Mouse (Mus musculus) G1E (cell line): Measurements from ENCODE around the gene Adap2. TPM values are rescaled to one million over a fixed set of nuclear protein-coding genes. Genes with fewer than 3 reads are reported as not detected.

Experiments used
- ATAC-seq: 2 replicates; pipeline ENCODE4 v1.8.0; 2016; ENCODE audit warnings: mild to moderate bottlenecking; ENCODE audit not compliant: insufficient number of reproducible peaks, poor library complexity, low FRiP score, severe bottlenecking; ENCODE audit errors: extremely low read depth
- DNase-seq: peaks from one replicate; pipeline ENCODE4 v3.0.0; 2012; ENCODE audit warnings: low spot score
- H3K27me3 ChIP-seq: 2 replicates; pipeline ENCODE4 v1.6.1; 2012; ENCODE audit warnings: mild to moderate bottlenecking, low read length, inconsistent platforms; ENCODE audit not compliant: insufficient read depth
- H3K36me3 ChIP-seq: replicated peaks from 2 replicates; pipeline ENCODE3; 2012; ENCODE audit warnings: mild to moderate bottlenecking, inconsistent platforms
- H3K4me1 ChIP-seq: 2 replicates; pipeline ENCODE4 v1.6.1; 2012; ENCODE audit warnings: low read depth, low read length, inconsistent platforms, mixed read lengths; ENCODE audit not compliant: insufficient read depth
- H3K4me3 ChIP-seq: 2 replicates; pipeline ENCODE4 v1.5.1; 2012; ENCODE audit warnings: low read depth, mild to moderate bottlenecking, inconsistent platforms, low read length, moderate library complexity, mixed read lengths
- H3K9me3 ChIP-seq: replicated peaks from 2 replicates; pipeline ENCODE4 v1.6.1; 2012; ENCODE audit warnings: inconsistent platforms
- CTCF ChIP-seq: IDR thresholded peaks from 2 replicates; pipeline ENCODE4 v1.5.1; 2012; ENCODE audit warnings: low read depth, low read length, inconsistent platforms, mixed read lengths
- GATA1 ChIP-seq: IDR thresholded peaks from 2 replicates; pipeline ENCODE4 v1.6.1; 2012; ENCODE audit warnings: borderline replicate concordance, low read length, inconsistent platforms, mixed read lengths
- GATA2 ChIP-seq: IDR thresholded peaks from 2 replicates; pipeline ENCODE4 v1.6.1; 2012; ENCODE audit warnings: low read depth, low read length, inconsistent platforms, borderline replicate concordance
- POLR2AphosphoS5 ChIP-seq: IDR thresholded peaks from 2 replicates; pipeline ENCODE4 v1.6.1; 2012; ENCODE audit warnings: low read depth, low read length, inconsistent platforms; ENCODE audit not compliant: insufficient replicate concordance
- TAL1 ChIP-seq: conservative IDR thresholded peaks from 2 replicates; pipeline ENCODE4 v1.6.1; 2012; ENCODE audit warnings: low read depth, low read length, inconsistent platforms, mixed read lengths
- polyA plus RNA-seq: library from polyadenylated mRNA; stranded (reverse); fragments of >175 nt; gene quantifications from 2 replicates; pipeline ENCODE4 v1.2.3, GENCODE M21; 2012
- total RNA-seq, 2 experiments: library from RNA; stranded (forward) in 1 of 2; stranded (reverse) in 1 of 2; fragments of 200-1000 nt in 1 of 2; fragments of >200 nt in 1 of 2; fragmentation: Nextera tagmentation in 1 of 2; gene quantifications; 2 replicates each; pipeline ENCODE4 v1.2.3; 2014 to 2017

Gene Adap2
- total and polyA plus RNA-seq, 3 experiments: not detected

- H3K4me3 ChIP-seq: no peak overlapping the region
- H3K9me3 ChIP-seq: no peaks in the 10 kb centered on the region
- peaks cover 9% of the 10 kb centered on the region for H3K4me1 ChIP-seq
- peaks cover 73% of the 10 kb centered on the region for H3K36me3 ChIP-seq
- no peaks in the 10 kb centered on the region for H3K27me3 ChIP-seq
- no peak for TF ChIP-seq TAL1
- no peak for TF ChIP-seq GATA2
- no peak for TF ChIP-seq GATA1
- TF ChIP-seq POLR2AphosphoS5: no peak
- no peak for TF ChIP-seq CTCF
- DNase-seq: no peak
- ATAC-seq: no peak
These were observed 61.4 kb downstream of the Adap2 start for GRCm38 (mm10) chr11:80215291-80215690.

GRCm38 (mm10) chr11:80218657-80219293 lies 64.9 kb downstream of the Adap2 start:
- Histone ChIP-seq H3K9me3 (no peaks in the 10 kb centered on the region), H3K36me3 (peaks cover 79% of the 10 kb centered on the region), H3K27me3 (no peaks in the 10 kb centered on the region), H3K4me1 (no peaks in the 10 kb centered on the region), H3K4me3 (no peak overlapping the region)
- TF ChIP-seq GATA2: no peak
- no peak for TF ChIP-seq TAL1
- TF ChIP-seq GATA1: no peak
- TF ChIP-seq CTCF: no peak
- TF ChIP-seq POLR2AphosphoS5: no peak
- ATAC-seq (no peak), DNase-seq (no peak)

Other genes starting within 250 kb of the Adap2 start
- gene Utp6, start 191.7 kb upstream of the Adap2 start, total RNA-seq (2014; fragmentation: Nextera tagmentation): 41.9 and 65.5 TPM in 2 replicates
- 118 and 126 TPM in 2 replicates for gene Utp6, start 191.7 kb upstream of the Adap2 start, total RNA-seq (2017)
- gene Utp6, start 191.7 kb upstream of the Adap2 start, polyA plus RNA-seq: 3.5 and 6.2 TPM in 2 replicates
- gene Suz12, start 161.0 kb upstream of the Adap2 start, total RNA-seq (2014; fragmentation: Nextera tagmentation): 300 and 318 TPM in 2 replicates
- gene Suz12, start 161.0 kb upstream of the Adap2 start, total RNA-seq (2017): 102 and 131 TPM in 2 replicates
- gene Suz12, start 161.0 kb upstream of the Adap2 start, polyA plus RNA-seq: 43.7 and 60.7 TPM in 2 replicates
- 132 and 144 TPM in 2 replicates for gene Crlf3, start 73.1 kb upstream of the Adap2 start, total RNA-seq (2014; fragmentation: Nextera tagmentation)
- 257 and 265 TPM in 2 replicates for gene Crlf3, start 73.1 kb upstream of the Adap2 start, total RNA-seq (2017)
- 62.4 and 67.6 TPM in 2 replicates for gene Crlf3, start 73.1 kb upstream of the Adap2 start, polyA plus RNA-seq
- gene Atad5, start 64.7 kb upstream of the Adap2 start, total RNA-seq (2014; fragmentation: Nextera tagmentation): 88.0 and 98.7 TPM in 2 replicates
- 61.9 and 69.2 TPM in 2 replicates for gene Atad5, start 64.7 kb upstream of the Adap2 start, total RNA-seq (2017)
- gene Atad5, start 64.7 kb upstream of the Adap2 start, polyA plus RNA-seq: 6.7 and 7.0 TPM in 2 replicates
- gene Tefm, start 11.9 kb upstream of the Adap2 start, total RNA-seq (2014; fragmentation: Nextera tagmentation): 15.9 and 16.3 TPM in 2 replicates
- 24.4 and 27.1 TPM in 2 replicates for gene Tefm, start 11.9 kb upstream of the Adap2 start, total RNA-seq (2017)
- 1.0 and 1.4 TPM in 2 replicates for gene Tefm, start 11.9 kb upstream of the Adap2 start, polyA plus RNA-seq
- 9.6 and 10.4 TPM in 2 replicates for gene Rnf135, start 29.7 kb downstream of the Adap2 start, total RNA-seq (2014; fragmentation: Nextera tagmentation)
- 6.8 TPM in 2 replicates for gene Rnf135, start 29.7 kb downstream of the Adap2 start, total RNA-seq (2017)
- 4.0 and 5.3 TPM in 2 replicates for gene Rnf135, start 29.7 kb downstream of the Adap2 start, polyA plus RNA-seq
- 80.3 and 87.3 TPM in 2 replicates for gene Rhot1, start 54.9 kb downstream of the Adap2 start, total RNA-seq (2014; fragmentation: Nextera tagmentation)
- 56.4 and 64.8 TPM in 2 replicates for gene Rhot1, start 54.9 kb downstream of the Adap2 start, total RNA-seq (2017)
- 5.1 and 5.3 TPM in 2 replicates for gene Rhot1, start 54.9 kb downstream of the Adap2 start, polyA plus RNA-seq
- not detected in 2 replicates for gene Rhbdl3, start 146.8 kb downstream of the Adap2 start, total RNA-seq (2014; fragmentation: Nextera tagmentation)
- gene Rhbdl3, start 146.8 kb downstream of the Adap2 start, total RNA-seq (2017): 0.06 and 0.44 TPM in 2 replicates
- gene Rhbdl3, start 146.8 kb downstream of the Adap2 start, polyA plus RNA-seq: 0.02 TPM in 1 of 2 replicates, not detected in the other
- gene 5730455P16Rik, start 223.9 kb downstream of the Adap2 start, total RNA-seq (2014; fragmentation: Nextera tagmentation): 14.4 and 18.8 TPM in 2 replicates
- 13.9 and 14.6 TPM in 2 replicates for gene 5730455P16Rik, start 223.9 kb downstream of the Adap2 start, total RNA-seq (2017)
- gene 5730455P16Rik, start 223.9 kb downstream of the Adap2 start, polyA plus RNA-seq: 3.5 and 4.3 TPM in 2 replicates
- 549 and 561 TPM in 2 replicates for gene Zfp207, start 229.2 kb downstream of the Adap2 start, total RNA-seq (2014; fragmentation: Nextera tagmentation)
- gene Zfp207, start 229.2 kb downstream of the Adap2 start, total RNA-seq (2017): 343 and 359 TPM in 2 replicates
- gene Zfp207, start 229.2 kb downstream of the Adap2 start, polyA plus RNA-seq: 15.2 and 55.8 TPM in 2 replicates